Mouse (Mus musculus) kidney, embryonic 14.5 days (tissue): ENCODE results near the gene Ankrd13b. TPM values are rescaled to one million over a fixed set of nuclear protein-coding genes. Genes with fewer than 3 reads are reported as not detected.

Experiments
- ATAC-seq: fragments of 200-750 bp; cut with Nextera tagmentation; 2 replicates; pipeline ENCODE4 v1.8.0; 2017; ENCODE audit warnings: moderate number of reproducible peaks, mild to moderate bottlenecking, moderate TSS enrichment, moderate library complexity; ENCODE audit not compliant: low FRiP score, low TSS enrichment
- H3K27ac ChIP-seq: fragments of 300-500 bp; sonication (generic); 2 replicates; pipeline ENCODE4 v1.5.1; 2014; ENCODE audit warnings: low read depth, mild to moderate bottlenecking, low read length, moderate library complexity, mixed read lengths
- H3K27me3 ChIP-seq: fragments of 300-500 bp; sonication (generic); 2 replicates; pipeline ENCODE4 v1.6.1; 2014; ENCODE audit warnings: mild to moderate bottlenecking, low read length; ENCODE audit not compliant: control insufficient read depth, insufficient read depth
- H3K36me3 ChIP-seq: fragments of 300-500 bp; sonication (generic); 2 replicates; pipeline ENCODE4 v1.6.1; 2014; ENCODE audit warnings: low read length, mixed read lengths; ENCODE audit not compliant: control insufficient read depth, insufficient read depth
- H3K4me1 ChIP-seq: fragments of 300-500 bp; sonication (generic); 2 replicates; pipeline ENCODE4 v1.6.1; 2014; ENCODE audit warnings: low read length, mixed read lengths; ENCODE audit not compliant: control insufficient read depth, insufficient read depth
- H3K4me2 ChIP-seq: fragments of 300-500 bp; sonication (generic); replicated peaks from 2 replicates; pipeline ENCODE4 v1.6.1; 2014; ENCODE audit warnings: low read depth, mild to moderate bottlenecking, low read length
- H3K4me3 ChIP-seq: fragments of 300-500 bp; sonication (generic); 2 replicates; pipeline ENCODE4 v1.5.1; 2014; ENCODE audit warnings: mild to moderate bottlenecking, low read length
- H3K9ac ChIP-seq: fragments of 300-500 bp; sonication (generic); 2 replicates; pipeline ENCODE4 v1.6.1; 2014; ENCODE audit warnings: low read depth, mild to moderate bottlenecking, low read length, moderate library complexity
- H3K9me3 ChIP-seq: fragments of 300-500 bp; sonication (generic); 2 replicates; pipeline ENCODE4 v1.6.1; 2016; ENCODE audit warnings: low read length; ENCODE audit not compliant: control insufficient read depth
- WGBS: fragments of 180-500 bp; shearing (Covaris S2); extraction: QIAGEN DNeasy Blood & Tissue Kit; methylation state at CpG from one replicate; pipeline ENCODE4 v1.1.7; 2014; 5-methylcytosine and 5-hydroxymethylcytosine counted together
- polyA plus RNA-seq: library from polyadenylated mRNA; unstranded; fragments of >200 nt; fragmentation: Nextera tagmentation; extraction: Ambion mirVana; gene quantifications from 2 replicates; pipeline ENCODE4 v1.2.1, GENCODE M21; 2014

Gene Ankrd13b
- polyA plus RNA-seq, 1 experiment from 2014 or later = 8.6 TPM

GRCm38 (mm10) chr11:77501971-77502370, 12.5 kb upstream of the Ankrd13b start:
- Histone ChIP-seq H3K27ac (no peak overlapping the region), H3K4me3 (no peak overlapping the region), H3K9me3 (no peaks in the 10 kb centered on the region), H3K4me1 (peaks cover 15% of the 10 kb centered on the region), H3K36me3 (peaks cover 77% of the 10 kb centered on the region), H3K9ac (no peak overlapping the region), H3K4me2 (no peak overlapping the region), H3K27me3 (no peaks in the 10 kb centered on the region)
- no peak for ATAC-seq
- WGBS = 94% methylated on average over 4 of the region's 4 CpGs

DNA sequence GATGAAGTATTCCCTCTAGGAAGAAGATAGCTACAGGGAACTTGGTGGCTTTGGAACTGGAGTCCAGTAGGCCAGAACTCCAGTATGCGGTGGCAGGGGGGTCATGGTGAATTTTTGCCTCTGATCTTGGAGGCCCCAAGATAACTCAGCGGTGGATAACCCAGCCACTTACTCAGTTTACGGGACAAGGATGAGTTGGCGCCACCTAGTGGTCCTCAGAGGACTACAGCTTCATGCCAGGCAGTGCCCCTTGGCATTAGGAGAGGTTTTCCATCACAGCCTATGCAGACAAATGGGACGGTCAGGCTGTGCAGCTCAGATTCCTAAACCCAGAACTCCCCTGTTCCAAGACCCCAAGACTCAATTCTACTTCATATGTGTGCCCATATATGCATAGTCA, 11.9 kb upstream of the Ankrd13b start:
- no peak overlapping the region for H3K9ac ChIP-seq
- 34% methylated on average over 5 of the region's 5 CpGs for WGBS
- peaks cover 71% of the 10 kb centered on the region for H3K36me3 ChIP-seq
- no peak for ATAC-seq
- H3K27me3 ChIP-seq = no peaks in the 10 kb centered on the region
- no peak overlapping the region for H3K4me2 ChIP-seq
- no peak overlapping the region for H3K27ac ChIP-seq
- H3K9me3 ChIP-seq = no peaks in the 10 kb centered on the region
- H3K4me3 ChIP-seq = no peak overlapping the region
- H3K4me1 ChIP-seq = peaks cover 17% of the 10 kb centered on the region

DNA sequence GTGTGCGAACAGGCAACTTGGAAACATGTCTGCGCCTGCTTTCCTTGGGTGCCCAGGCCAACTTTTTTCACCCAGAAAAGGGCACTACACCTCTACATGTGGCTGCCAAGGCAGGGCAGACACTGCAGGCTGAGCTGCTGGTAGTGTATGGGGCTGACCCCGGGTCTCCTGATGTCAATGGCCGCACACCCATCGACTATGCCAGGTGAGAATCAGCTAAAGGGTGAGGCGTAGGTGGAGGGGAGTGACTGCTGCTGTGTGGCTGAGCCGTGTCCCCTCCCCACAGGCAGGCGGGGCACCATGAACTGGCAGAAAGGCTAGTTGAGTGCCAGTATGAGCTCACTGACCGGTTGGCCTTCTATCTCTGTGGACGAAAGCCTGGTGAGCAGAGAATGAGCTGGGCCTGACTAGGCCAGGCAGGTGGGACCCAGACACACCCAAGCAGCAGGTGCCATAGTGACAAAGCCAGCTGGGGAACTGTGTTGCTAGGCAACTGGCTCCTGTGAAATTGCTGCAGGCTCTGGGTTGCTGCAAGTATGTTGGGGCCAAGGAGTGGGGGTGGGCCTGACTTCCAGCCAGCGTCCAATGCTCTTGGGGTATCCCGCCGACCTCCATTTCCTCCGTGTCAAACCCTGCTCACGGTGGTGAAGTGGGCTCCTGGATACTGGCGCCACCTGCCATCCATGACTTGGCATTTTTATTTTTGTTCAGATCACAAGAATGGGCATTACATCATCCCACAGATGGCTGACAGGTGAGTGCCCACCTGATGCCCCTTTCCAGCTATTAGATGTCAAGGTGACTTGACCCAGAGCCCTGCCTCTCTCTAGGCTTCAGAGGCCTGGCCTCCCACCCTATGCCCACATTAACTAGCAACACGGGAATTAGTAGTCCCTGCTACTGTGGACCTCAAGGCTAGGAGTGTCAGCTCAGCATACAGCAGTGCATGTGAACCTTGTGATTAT, 11.2 kb upstream of the Ankrd13b start:
- Histone ChIP-seq H3K4me2 (no peak overlapping the region), H3K4me1 (peaks cover 23% of the 10 kb centered on the region), H3K4me3 (no peak overlapping the region), H3K27ac (no peak overlapping the region), H3K27me3 (no peaks in the 10 kb centered on the region), H3K36me3 (peaks cover 64% of the 10 kb centered on the region), H3K9ac (no peak overlapping the region), H3K9me3 (no peaks in the 10 kb centered on the region)
- whole genome bisulfite sequencing = 79% methylated on average over 17 of the region's 17 CpGs
- ATAC-seq = no peak

DNA sequence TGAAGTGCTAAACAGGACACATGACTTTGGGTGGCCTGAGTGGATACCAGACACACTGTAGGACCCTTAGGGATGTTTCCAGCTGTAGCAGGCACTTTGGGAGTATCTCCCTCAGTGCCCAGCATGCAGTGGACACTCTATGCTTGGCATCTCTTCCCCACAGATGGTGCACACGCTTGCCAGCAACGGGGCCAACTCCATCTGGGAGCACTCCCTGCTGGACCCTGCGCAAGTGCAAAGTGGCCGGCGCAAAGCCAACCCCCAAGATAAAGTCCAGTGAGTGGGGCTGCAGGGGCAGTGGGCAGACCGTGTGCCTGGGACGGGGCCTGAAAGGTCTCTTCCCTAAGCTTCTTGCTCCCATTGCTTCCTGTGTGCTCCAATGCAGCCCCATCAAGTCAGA, 9.9 kb upstream of the Ankrd13b start:
- Histone ChIP-seq H3K4me1 (peaks cover 36% of the 10 kb centered on the region), H3K4me2 (no peak overlapping the region), H3K4me3 (no peak overlapping the region), H3K27ac (no peak overlapping the region), H3K27me3 (no peaks in the 10 kb centered on the region), H3K36me3 (peaks cover 51% of the 10 kb centered on the region), H3K9me3 (no peaks in the 10 kb centered on the region), H3K9ac (no peak overlapping the region)
- 90% methylated on average over 7 of the region's 7 CpGs for WGBS
- ATAC-seq = no peak

- H3K27ac ChIP-seq = peak overlapping the region; percentile 44
- no peaks in the 10 kb centered on the region for H3K9me3 ChIP-seq
- no peaks in the 10 kb centered on the region for H3K27me3 ChIP-seq
- H3K4me1 ChIP-seq = peaks cover 38% of the 10 kb centered on the region
- 84% methylated on average over 12 of the region's 12 CpGs for WGBS
- peaks cover 42% of the 10 kb centered on the region for H3K36me3 ChIP-seq
- no peak for ATAC-seq
- no peak overlapping the region for H3K4me3 ChIP-seq
- no peak overlapping the region for H3K9ac ChIP-seq
- no peak overlapping the region for H3K4me2 ChIP-seq
Observed at GRCm38 (mm10) chr11:77498261-77499139, 9.0 kb upstream of the Ankrd13b start.

DNA sequence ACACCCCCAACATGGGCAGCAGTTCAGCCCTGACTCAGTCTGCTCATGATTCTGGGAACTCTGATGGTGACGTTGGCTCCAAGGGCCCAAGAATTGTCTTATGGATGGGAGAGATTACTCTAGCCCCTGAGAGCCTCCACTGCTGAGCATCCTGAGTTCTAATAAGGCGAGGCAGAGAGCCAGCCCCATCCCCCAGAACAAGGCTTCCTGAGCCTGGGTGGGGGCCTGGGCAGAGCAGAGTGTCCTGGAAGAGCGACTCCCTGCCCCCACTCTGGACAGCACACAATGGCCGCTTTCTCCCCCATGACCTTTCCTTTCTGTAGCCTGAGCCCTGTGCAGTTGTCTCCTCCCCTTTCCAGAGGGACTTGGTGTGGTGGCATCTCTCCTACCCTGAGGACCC, 8.4 kb upstream of the Ankrd13b start:
- H3K27ac ChIP-seq = peak overlapping the region; percentile 44; the same call in 1 of the 2 replicates
- ATAC-seq = no peak
- no peak overlapping the region for H3K4me2 ChIP-seq
- H3K27me3 ChIP-seq = no peaks in the 10 kb centered on the region
- peaks cover 36% of the 10 kb centered on the region for H3K36me3 ChIP-seq
- WGBS = 51% methylated on average over 4 of the region's 4 CpGs
- no peak overlapping the region for H3K4me3 ChIP-seq
- no peaks in the 10 kb centered on the region for H3K9me3 ChIP-seq
- no peak overlapping the region for H3K9ac ChIP-seq
- H3K4me1 ChIP-seq = peaks cover 38% of the 10 kb centered on the region

DNA sequence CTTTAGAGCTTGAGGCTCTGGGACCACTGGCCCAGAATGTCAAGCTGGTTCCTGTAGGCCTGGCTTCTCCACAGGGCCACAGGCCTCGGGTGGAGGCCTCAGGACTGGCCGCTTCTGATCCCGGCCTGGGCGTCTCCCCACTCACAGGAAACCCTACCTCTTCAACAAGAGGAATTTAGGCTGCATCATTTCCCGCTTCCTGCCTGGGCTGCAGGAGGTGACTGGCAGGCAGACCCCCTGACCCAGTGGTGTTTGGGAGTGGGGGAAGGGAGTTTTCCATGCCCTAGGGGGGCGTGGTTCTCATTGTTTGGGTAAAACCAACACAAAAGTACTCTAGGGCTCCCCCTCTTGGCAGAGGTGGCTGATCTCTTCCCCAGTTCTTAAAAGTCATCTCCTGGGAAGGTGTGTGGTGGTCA, 7.9 kb upstream of the Ankrd13b start:
- Histone ChIP-seq H3K9me3 (no peaks in the 10 kb centered on the region), H3K9ac (peak overlapping the region; percentile 13; the same call in 1 of the 2 replicates), H3K27ac (peak overlapping the region; percentile 77), H3K27me3 (no peaks in the 10 kb centered on the region), H3K4me1 (peaks cover 40% of the 10 kb centered on the region), H3K4me2 (no peak overlapping the region), H3K36me3 (peaks cover 31% of the 10 kb centered on the region; the same call in 1 of the 2 replicates), H3K4me3 (no peak overlapping the region)
- ATAC-seq = no peak
- WGBS = 27% methylated on average over 6 of the region's 6 CpGs

DNA sequence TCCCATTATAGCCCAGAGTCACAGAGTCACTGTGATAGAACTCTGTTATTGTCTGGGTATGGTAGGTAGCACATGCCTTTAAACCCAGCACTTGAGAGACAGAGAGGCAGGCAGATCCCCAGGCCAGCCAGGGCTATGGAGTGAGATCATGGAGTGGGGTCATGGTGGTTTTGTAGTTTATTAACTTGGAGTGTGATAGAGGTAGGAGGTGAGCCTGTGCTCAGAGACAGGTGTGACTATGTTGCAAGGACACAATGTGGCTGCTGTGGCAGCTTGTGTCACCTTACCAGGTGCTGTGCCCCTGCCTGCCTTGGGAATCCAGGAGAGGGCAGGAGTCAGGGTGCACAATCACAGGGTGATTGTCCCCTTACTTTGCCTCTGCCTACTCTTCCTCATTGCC, 6.0 kb upstream of the Ankrd13b start:
- ATAC-seq = no peak
- Histone ChIP-seq H3K4me2 (peak overlapping the region; percentile 3; the same call in 1 of the 2 replicates), H3K27me3 (no peaks in the 10 kb centered on the region), H3K9me3 (no peaks in the 10 kb centered on the region), H3K4me1 (peaks cover 52% of the 10 kb centered on the region), H3K27ac (no peak overlapping the region), H3K36me3 (peaks cover 15% of the 10 kb centered on the region; the same call in 1 of the 2 replicates), H3K4me3 (no peak overlapping the region), H3K9ac (0 out of 2 replicates have a peak overlapping the region, but pooled peaks have one; percentile 12)
